ENCODE assay signal across 8 mouse cellular contexts in the genomic region with DNA sequence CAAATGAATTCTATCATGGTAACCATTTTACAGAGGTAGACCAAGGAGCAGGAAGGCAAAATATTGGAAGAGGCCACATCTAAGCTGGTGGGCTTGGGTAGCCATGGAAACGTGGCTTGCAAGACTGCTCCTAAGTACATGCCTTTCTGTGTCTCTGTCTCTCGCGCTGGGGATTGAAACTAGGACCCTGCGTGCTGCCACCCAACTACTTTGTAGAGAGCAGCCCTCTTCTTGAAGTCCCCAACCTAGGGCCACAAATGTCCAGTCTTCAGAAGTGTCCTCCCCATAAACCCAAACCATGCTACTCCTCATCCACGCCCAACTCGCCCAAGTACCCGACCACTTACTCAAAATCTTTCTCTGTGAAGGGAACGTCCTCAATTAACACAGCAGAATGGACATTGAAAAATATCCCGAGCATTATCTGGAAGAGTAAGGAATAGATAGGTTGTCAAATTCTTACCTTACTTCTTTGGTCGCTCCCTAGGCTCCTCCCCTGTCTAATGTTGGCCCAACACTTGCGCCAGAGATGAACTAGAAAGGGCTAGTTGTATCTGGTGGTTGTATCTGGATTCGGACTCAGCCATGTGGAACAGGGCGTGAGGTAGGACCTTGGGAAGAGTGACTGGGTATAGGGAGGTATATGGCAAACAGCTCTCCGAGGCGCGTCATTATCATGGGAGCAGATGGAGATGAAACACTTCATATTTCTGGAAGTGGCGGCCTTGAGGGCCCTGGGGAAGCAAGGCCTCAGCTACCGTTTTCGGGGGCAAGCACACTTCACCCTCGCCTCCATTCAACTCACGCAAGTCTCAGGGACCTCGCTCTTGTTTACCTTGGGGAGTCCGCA. TPM values are rescaled to one million over a fixed set of nuclear protein-coding genes. Genes with fewer than 3 reads are reported as not detected.
DNase-seq lines count a peak whose midpoint lies in the region; ATAC-seq and TF ChIP-seq lines count a peak whose summit lies in the region.

No protein-coding gene starts in this region.

- TF ChIP-seq POLR2A in olfactory bulb, adult 2 months (IDR thresholded peaks at IDR 0.05; ENCODE audit: insufficient read depth, low read depth, low read length): no peak

- peak overlapping the region; percentile 90 for H3K4me3 ChIP-seq in lung, embryonic 15.5 days
- peak overlapping the region; percentile 63 to 88 for H3K4me3 ChIP-seq in heart, embryonic 14.5 days (ENCODE audit: control insufficient read depth in 1 of 2, insufficient read depth in 1 of 2, low read depth in 1 of 2, low read length in 2 of 2)
- H3K4me3 ChIP-seq in limb, embryonic 12.5 days (replicated peaks): peak overlapping the region; percentile 88
- peak overlapping the region; percentile 92 for H3K4me3 ChIP-seq in olfactory bulb, adult 2 months (ENCODE audit: insufficient read depth, low read depth, low read length)

- H3K9ac ChIP-seq in lung, embryonic 15.5 days: peak overlapping the region; percentile 88
- peak overlapping the region; percentile 87 for H3K9ac ChIP-seq in heart, embryonic 14.5 days (ENCODE audit: low read length)
- peak overlapping the region; percentile 85 for H3K9ac ChIP-seq in limb, embryonic 12.5 days (replicated peaks)

- ATAC-seq in lung, embryonic 15.5 days (ENCODE audit: borderline replicate concordance, extremely low read depth, low FRiP score, low TSS enrichment): no peak
- ATAC-seq in heart, embryonic 14.5 days (ENCODE audit: insufficient number of reproducible peaks, insufficient read depth, low FRiP score, low read depth): no peak
- ATAC-seq in limb, embryonic 12.5 days (ENCODE audit: insufficient number of reproducible peaks, insufficient read depth, low FRiP score, low TSS enrichment, low read depth): no peak

- DNase-seq in lung, postnatal 25 days (ENCODE audit: low spot score): no peak
- peak; percentile 54 for DNase-seq in c-Kit-negative CD71-positive TER-119-positive erythroid progenitor cells, embryonic 14.5 days (ENCODE audit: low read depth, low spot score)
- DNase-seq in left cerebral cortex, adult 11 months (ENCODE audit: low spot score): no peak
- no peak for DNase-seq in right cerebral cortex, postnatal 36 days (ENCODE audit: low spot score in 2 of 2)

- H3K27me3 ChIP-seq in lung, embryonic 15.5 days: no peaks in the 10 kb centered on the region
- H3K27me3 ChIP-seq in heart, embryonic 14.5 days (ENCODE audit: control insufficient read depth, insufficient read depth, low read length): no peaks in the 10 kb centered on the region
- no peaks in the 10 kb centered on the region for H3K27me3 ChIP-seq in limb, embryonic 12.5 days

- H3K27ac ChIP-seq in lung, embryonic 15.5 days: peak overlapping the region; percentile 94
- peak overlapping the region; percentile 82 to 89 for H3K27ac ChIP-seq in heart, embryonic 14.5 days (replicated peaks in 1 of 2; ENCODE audit: control insufficient read depth in 1 of 2, insufficient read depth in 1 of 2, low read depth in 2 of 2, low read length in 2 of 2)
- H3K27ac ChIP-seq in limb, embryonic 12.5 days: peak overlapping the region; percentile 92
- H3K27ac ChIP-seq in olfactory bulb, adult 2 months (ENCODE audit: insufficient read depth, low read depth, low read length): peak overlapping the region; percentile 84

- H3K4me2 ChIP-seq in lung, embryonic 15.5 days: peak overlapping the region; percentile 84
- peak overlapping the region; percentile 86 for H3K4me2 ChIP-seq in heart, embryonic 14.5 days (ENCODE audit: low read length)
- H3K4me2 ChIP-seq in limb, embryonic 12.5 days: peak overlapping the region; percentile 95

- peaks cover 11% of the 10 kb centered on the region for H3K36me3 ChIP-seq in lung, embryonic 15.5 days
- H3K36me3 ChIP-seq in heart, embryonic 14.5 days (ENCODE audit: control insufficient read depth, insufficient read depth, low read length): peaks cover 14% of the 10 kb centered on the region
- H3K36me3 ChIP-seq in limb, embryonic 12.5 days: peaks cover 17% of the 10 kb centered on the region

- H3K4me1 ChIP-seq in lung, embryonic 15.5 days: peaks cover 38% of the 10 kb centered on the region
- H3K4me1 ChIP-seq in heart, embryonic 14.5 days (ENCODE audit: control insufficient read depth in 2 of 2, insufficient read depth in 2 of 2, low read length in 2 of 2): peaks cover 8 to 21% of the 10 kb centered on the region in 2 experiments
- peaks cover 29% of the 10 kb centered on the region for H3K4me1 ChIP-seq in limb, embryonic 12.5 days (replicated peaks)
- peaks cover 21% of the 10 kb centered on the region for H3K4me1 ChIP-seq in olfactory bulb, adult 2 months (ENCODE audit: control insufficient read depth, insufficient read depth, low read length)

- no peaks in the 10 kb centered on the region for H3K9me3 ChIP-seq in lung, embryonic 15.5 days
- no peaks in the 10 kb centered on the region for H3K9me3 ChIP-seq in heart, embryonic 14.5 days (ENCODE audit: control insufficient read depth, low read length)
- H3K9me3 ChIP-seq in limb, embryonic 12.5 days: no peaks in the 10 kb centered on the region

- 9% methylated on average over 23 of the region's 23 CpGs for WGBS in lung, embryonic 15.5 days
- 12% methylated on average over 23 of the region's 23 CpGs for WGBS in heart, embryonic 14.5 days
- WGBS in limb, embryonic 12.5 days: 14% methylated on average over 23 of the region's 23 CpGs
- WGBS in olfactory bulb, adult 2 months: 6% methylated on average over 23 of the region's 23 CpGs

- TF ChIP-seq CTCF in olfactory bulb, adult 2 months (IDR thresholded peaks at IDR 0.05; ENCODE audit: insufficient read depth, low read depth, low read length): no peak

RNA-seq across cellular contexts. Expression of a gene that starts 0.8 kb away (rescaled TPM):
- 10.8 and 11.0 TPM in 2 replicates for polyA plus RNA-seq in lung, embryonic 15.5 days (2015; fragmentation: Nextera tagmentation; extraction: Ambion mirVana)
- polyA plus RNA-seq in heart, embryonic 14.5 days (2014; fragmentation: Nextera tagmentation; extraction: Ambion mirVana): 10.1 and 12.2 TPM in 2 replicates
- polyA plus RNA-seq in limb, embryonic 12.5 days (2016; fragmentation: Nextera tagmentation; extraction: Ambion mirVana): 9.9 and 10.4 TPM in 2 replicates
- polyA plus RNA-seq in olfactory bulb, adult 2 months (2012; ENCODE audit: insufficient read depth, insufficient read length, low replicate concordance, missing spikeins): not detected in 2 replicates

RNA-seq across cellular contexts. Expression of a gene that starts 0.8 kb away (rescaled TPM):
- polyA plus RNA-seq in lung, embryonic 15.5 days (2015; fragmentation: Nextera tagmentation; extraction: Ambion mirVana): 179 and 183 TPM in 2 replicates
- 219 and 240 TPM in 2 replicates for polyA plus RNA-seq in heart, embryonic 14.5 days (2014; fragmentation: Nextera tagmentation; extraction: Ambion mirVana)
- 117 and 118 TPM in 2 replicates for polyA plus RNA-seq in limb, embryonic 12.5 days (2016; fragmentation: Nextera tagmentation; extraction: Ambion mirVana)
- not detected in 2 replicates for polyA plus RNA-seq in olfactory bulb, adult 2 months (2012; ENCODE audit: insufficient read depth, insufficient read length, low replicate concordance, missing spikeins)

RNA-seq across cellular contexts. Expression of a gene that starts 1.1 kb away (rescaled TPM):
- 175 and 179 TPM in 2 replicates for polyA plus RNA-seq in lung, embryonic 15.5 days (2015; fragmentation: Nextera tagmentation; extraction: Ambion mirVana)
- 139 and 143 TPM in 2 replicates for polyA plus RNA-seq in heart, embryonic 14.5 days (2014; fragmentation: Nextera tagmentation; extraction: Ambion mirVana)
- 215 and 222 TPM in 2 replicates for polyA plus RNA-seq in limb, embryonic 12.5 days (2016; fragmentation: Nextera tagmentation; extraction: Ambion mirVana)
- polyA plus RNA-seq in olfactory bulb, adult 2 months (2012; ENCODE audit: insufficient read depth, insufficient read length, low replicate concordance, missing spikeins): not detected in 2 replicates

RNA-seq across cellular contexts. Expression of a gene that starts 9.2 kb away (rescaled TPM):
- polyA plus RNA-seq in lung, embryonic 15.5 days (2015; fragmentation: Nextera tagmentation; extraction: Ambion mirVana): 30.2 and 33.9 TPM in 2 replicates
- polyA plus RNA-seq in heart, embryonic 14.5 days (2014; fragmentation: Nextera tagmentation; extraction: Ambion mirVana): 18.7 and 22.4 TPM in 2 replicates
- 7.1 and 8.2 TPM in 2 replicates for polyA plus RNA-seq in limb, embryonic 12.5 days (2016; fragmentation: Nextera tagmentation; extraction: Ambion mirVana)
- polyA plus RNA-seq in olfactory bulb, adult 2 months (2012; ENCODE audit: insufficient read depth, insufficient read length, low replicate concordance, missing spikeins): not detected in 2 replicates

RNA-seq across cellular contexts. Expression of a gene that starts 16.3 kb away (rescaled TPM):
- polyA plus RNA-seq in lung, embryonic 15.5 days (2015; fragmentation: Nextera tagmentation; extraction: Ambion mirVana): 7.0 TPM in 2 replicates
- polyA plus RNA-seq in heart, embryonic 14.5 days (2014; fragmentation: Nextera tagmentation; extraction: Ambion mirVana): 3.0 TPM in 2 replicates
- 2.8 and 3.5 TPM in 2 replicates for polyA plus RNA-seq in limb, embryonic 12.5 days (2016; fragmentation: Nextera tagmentation; extraction: Ambion mirVana)
- not detected in 2 replicates for polyA plus RNA-seq in olfactory bulb, adult 2 months (2012; ENCODE audit: insufficient read depth, insufficient read length, low replicate concordance, missing spikeins)

Comparison
In these comparisons a context has a peak if more than half of its experiments do, and no peak if none do; other contexts are left out.
1. RNA of a gene that starts 0.8 kb away (polyA plus RNA-seq): 10.1 to 12.2 TPM in heart, embryonic 14.5 days, 10.8 to 11.0 TPM in lung, embryonic 15.5 days and 9.9 to 10.4 TPM in limb, embryonic 12.5 days; not detected in olfactory bulb, adult 2 months; every median in the first group is over 10 times any median in the second.
2. RNA of a gene that starts 1.1 kb away (polyA plus RNA-seq): 215 to 222 TPM in limb, embryonic 12.5 days, 175 to 179 TPM in lung, embryonic 15.5 days and 139 to 143 TPM in heart, embryonic 14.5 days; not detected in olfactory bulb, adult 2 months; every median in the first group is over 100 times any median in the second.
3. Peak in every context shown above with its lines, with median percentiles within 50 percentile points of each other: H3K27ac ChIP-seq, H3K4me2 ChIP-seq, H3K4me3 ChIP-seq and H3K9ac ChIP-seq.